Mouse (Mus musculus) midbrain, embryonic 11.5 days (tissue): Measurements from ENCODE around the gene Tlr9. TPM values are rescaled to one million over a fixed set of nuclear protein-coding genes. Genes with fewer than 3 reads are reported as not detected.

ENCODE experiments used
- ATAC-seq: fragments of 200-750 bp; cut with Nextera tagmentation; 2 replicates; pipeline ENCODE4 v1.8.0; 2017; ENCODE audit warnings: moderate TSS enrichment, moderate library complexity; ENCODE audit not compliant: low FRiP score
- DNase-seq: peaks from one replicate; pipeline ENCODE4 v3.0.0; 2015; ENCODE audit warnings: low spot score; ENCODE audit errors: missing footprints
- H3K27ac ChIP-seq: fragments of 300-500 bp; sonication (generic); 2 replicates; pipeline ENCODE4 v1.5.1; 2014; ENCODE audit warnings: low read depth, low read length
- H3K27me3 ChIP-seq: fragments of 300-500 bp; sonication (generic); 2 replicates; pipeline ENCODE4 v1.6.1; 2014; ENCODE audit warnings: mild to moderate bottlenecking, low read length, moderate library complexity, mixed read lengths; ENCODE audit not compliant: control insufficient read depth, insufficient read depth
- H3K36me3 ChIP-seq: fragments of 300-500 bp; sonication (generic); 2 replicates; pipeline ENCODE4 v1.6.1; 2014; ENCODE audit warnings: mild to moderate bottlenecking, low read length, moderate library complexity, mixed read lengths; ENCODE audit not compliant: control insufficient read depth, insufficient read depth
- H3K4me1 ChIP-seq: fragments of 300-500 bp; sonication (generic); 2 replicates; pipeline ENCODE4 v1.6.1; 2014; ENCODE audit warnings: low read length; ENCODE audit not compliant: control insufficient read depth, insufficient read depth
- H3K4me2 ChIP-seq: fragments of 300-500 bp; sonication (generic); 2 replicates; pipeline ENCODE4 v1.6.1; 2014; ENCODE audit warnings: mild to moderate bottlenecking, moderate library complexity
- H3K4me3 ChIP-seq: fragments of 300-500 bp; sonication (generic); 2 replicates; pipeline ENCODE4 v1.5.1; 2014; ENCODE audit warnings: low read depth, low read length
- H3K9ac ChIP-seq: fragments of 300-500 bp; sonication (generic); 2 replicates; pipeline ENCODE4 v1.6.1; 2014; ENCODE audit warnings: low read length
- H3K9me3 ChIP-seq: fragments of 300-500 bp; sonication (generic); 2 replicates; pipeline ENCODE4 v1.6.1; 2016; ENCODE audit warnings: low read length; ENCODE audit not compliant: control insufficient read depth
- WGBS: fragments of 180-500 bp; shearing (Covaris S2); extraction: QIAGEN DNeasy Blood & Tissue Kit; methylation state at CpG from one replicate; pipeline ENCODE4 v1.1.7; 2014; 5-methylcytosine and 5-hydroxymethylcytosine counted together
- polyA plus RNA-seq: library from polyadenylated mRNA; unstranded; fragments of >200 nt; fragmentation: Nextera tagmentation; extraction: Ambion mirVana; gene quantifications from 2 replicates; pipeline ENCODE4 v1.2.1, GENCODE M21; 2014

Gene Tlr9
- polyA plus RNA-seq, 1 experiment from 2014 or later = not detected

GRCm38 (mm10) chr9:106251066-106251465 lies 28.7 kb downstream of the Tlr9 start:
- H3K27ac ChIP-seq = no peak overlapping the region
- H3K27me3 ChIP-seq = no peaks in the 10 kb centered on the region
- H3K9ac ChIP-seq = no peak overlapping the region
- ATAC-seq (no peak), DNase-seq (no peak)
- H3K4me1 ChIP-seq = peaks cover 15% of the 10 kb centered on the region
- no peak overlapping the region for H3K4me2 ChIP-seq
- H3K36me3 ChIP-seq = no peaks in the 10 kb centered on the region
- H3K9me3 ChIP-seq = no peaks in the 10 kb centered on the region
- WGBS = 84% methylated on average over 8 of the region's 8 CpGs
- H3K4me3 ChIP-seq = no peak overlapping the region

- H3K4me3 ChIP-seq = no peak overlapping the region
These were observed 31.6 kb downstream of the Tlr9 start for GRCm38 (mm10) chr9:106254001-106254400.

GRCm38 (mm10) chr9:106258412-106258811 lies 36.0 kb downstream of the Tlr9 start:
- H3K36me3 ChIP-seq = no peaks in the 10 kb centered on the region
- no peak overlapping the region for H3K9ac ChIP-seq
- H3K9me3 ChIP-seq = no peaks in the 10 kb centered on the region
- H3K4me3 ChIP-seq = no peak overlapping the region
- H3K4me2 ChIP-seq = no peak overlapping the region
- ATAC-seq (no peak), DNase-seq (no peak)
- no peaks in the 10 kb centered on the region for H3K27me3 ChIP-seq
- H3K27ac ChIP-seq = no peak overlapping the region
- no peaks in the 10 kb centered on the region for H3K4me1 ChIP-seq
- WGBS = 89% methylated on average over 4 of the region's 4 CpGs

More at GRCm38 (mm10) chr9:106254001-106254400, 31.6 kb downstream of the Tlr9 start:
- ATAC-seq (no peak), DNase-seq (no peak)
- Histone ChIP-seq H3K36me3 (no peaks in the 10 kb centered on the region), H3K27me3 (no peaks in the 10 kb centered on the region), H3K4me1 (no peaks in the 10 kb centered on the region), H3K4me2 (no peak overlapping the region), H3K9me3 (no peaks in the 10 kb centered on the region), H3K27ac (no peak overlapping the region), H3K9ac (no peak overlapping the region)
- 95% methylated on average over 2 of the region's 2 CpGs for WGBS

GRCm38 (mm10) chr9:106258990-106259389 lies 36.6 kb downstream of the Tlr9 start:
- no peak overlapping the region for H3K4me3 ChIP-seq
- no peaks in the 10 kb centered on the region for H3K4me1 ChIP-seq
- 85% methylated on average over 5 of the region's 5 CpGs for WGBS
- no peaks in the 10 kb centered on the region for H3K36me3 ChIP-seq
- DNase-seq (no peak), ATAC-seq (no peak)
- H3K4me2 ChIP-seq = no peak overlapping the region
- H3K27ac ChIP-seq = no peak overlapping the region
- H3K9ac ChIP-seq = no peak overlapping the region
- H3K9me3 ChIP-seq = no peaks in the 10 kb centered on the region
- no peaks in the 10 kb centered on the region for H3K27me3 ChIP-seq

- no peak for DNase-seq
- Histone ChIP-seq H3K9me3 (no peaks in the 10 kb centered on the region), H3K4me3 (no peak overlapping the region), H3K27ac (no peak overlapping the region), H3K36me3 (no peaks in the 10 kb centered on the region), H3K27me3 (no peaks in the 10 kb centered on the region), H3K4me1 (no peaks in the 10 kb centered on the region), H3K9ac (no peak overlapping the region), H3K4me2 (no peak overlapping the region)
- no peak for ATAC-seq
- 85% methylated on average over 6 of the region's 6 CpGs for WGBS
These were observed 38.7 kb downstream of the Tlr9 start for GRCm38 (mm10) chr9:106261058-106261457.

- H3K27ac ChIP-seq = no peak overlapping the region
- H3K4me3 ChIP-seq = no peak overlapping the region
- H3K27me3 ChIP-seq = no peaks in the 10 kb centered on the region
- H3K4me2 ChIP-seq = no peak overlapping the region
- 71% methylated on average over 3 of the region's 3 CpGs for WGBS
- H3K4me1 ChIP-seq = no peaks in the 10 kb centered on the region
- H3K36me3 ChIP-seq = no peaks in the 10 kb centered on the region
- peak; percentile 61 for DNase-seq
- no peaks in the 10 kb centered on the region for H3K9me3 ChIP-seq
- no peak overlapping the region for H3K9ac ChIP-seq
- ATAC-seq = no peak
These were observed 39.1 kb downstream of the Tlr9 start for GRCm38 (mm10) chr9:106261491-106261890.

- Histone ChIP-seq H3K4me2 (no peak overlapping the region), H3K9ac (no peak overlapping the region), H3K36me3 (no peaks in the 10 kb centered on the region), H3K4me3 (no peak overlapping the region), H3K9me3 (no peaks in the 10 kb centered on the region), H3K27ac (no peak overlapping the region), H3K27me3 (no peaks in the 10 kb centered on the region), H3K4me1 (no peaks in the 10 kb centered on the region)
- DNase-seq (no peak), ATAC-seq (no peak)
- 88% methylated on average over 3 of the region's 3 CpGs for WGBS
These were observed 39.7 kb downstream of the Tlr9 start for GRCm38 (mm10) chr9:106262075-106262474.

DNA sequence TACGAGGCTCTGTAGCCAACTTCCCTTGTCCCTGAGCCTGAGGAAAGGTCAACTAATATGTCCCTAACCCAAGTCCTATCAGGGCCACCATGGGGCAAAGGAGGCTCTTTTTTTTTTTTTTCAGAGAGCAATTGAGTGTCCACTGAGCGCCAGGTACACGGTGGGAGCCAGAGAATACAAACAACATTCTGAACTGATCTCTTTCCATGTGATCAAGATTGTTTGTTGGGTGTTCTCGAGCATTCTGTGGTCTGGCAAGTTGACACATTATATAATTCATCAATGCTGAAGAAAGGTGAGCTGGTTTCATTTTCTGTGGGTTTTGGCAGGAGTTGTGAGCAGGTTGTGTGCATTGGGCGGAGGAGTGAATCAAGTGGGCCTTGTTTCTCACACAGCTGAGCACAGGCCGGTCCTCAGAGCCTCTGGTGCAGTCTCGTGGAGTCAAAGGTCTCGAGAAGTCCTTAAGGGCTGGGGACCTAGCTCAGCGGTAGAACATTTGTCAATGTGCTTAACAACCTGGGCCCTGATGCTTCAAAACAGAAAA lies 41.1 kb downstream of the Tlr9 start:
- no peak overlapping the region for H3K27ac ChIP-seq
- DNase-seq = peak; percentile 28
- WGBS = 85% methylated on average over 9 of the region's 9 CpGs
- H3K36me3 ChIP-seq = no peaks in the 10 kb centered on the region
- no peak overlapping the region for H3K4me3 ChIP-seq
- no peaks in the 10 kb centered on the region for H3K9me3 ChIP-seq
- no peaks in the 10 kb centered on the region for H3K4me1 ChIP-seq
- no peak for ATAC-seq
- no peak overlapping the region for H3K4me2 ChIP-seq
- no peaks in the 10 kb centered on the region for H3K27me3 ChIP-seq
- H3K9ac ChIP-seq = no peak overlapping the region

- no peak overlapping the region for H3K9ac ChIP-seq
- H3K36me3 ChIP-seq = no peaks in the 10 kb centered on the region
- 84% methylated on average over 12 of the region's 12 CpGs for whole genome bisulfite sequencing
- no peak overlapping the region for H3K27ac ChIP-seq
- ATAC-seq (no peak), DNase-seq (no peak)
- H3K4me2 ChIP-seq = no peak overlapping the region
- H3K27me3 ChIP-seq = no peaks in the 10 kb centered on the region
- H3K4me1 ChIP-seq = peaks cover 10% of the 10 kb centered on the region
- H3K9me3 ChIP-seq = no peaks in the 10 kb centered on the region
- no peak overlapping the region for H3K4me3 ChIP-seq
These were observed 43.1 kb downstream of the Tlr9 start for GRCm38 (mm10) chr9:106265358-106266075.
